Mouse (Mus musculus) kidney, embryonic 16.5 days (tissue): ENCODE measurements around the gene Nacc2. TPM values are rescaled to one million over a fixed set of nuclear protein-coding genes. Genes with fewer than 3 reads are reported as not detected.
A peak's percentile ranks its signal among the peaks of the same experiment; 100 is the strongest.

ENCODE experiments used
- ATAC-seq: fragments of 200-750 bp; cut with Nextera tagmentation; 2 replicates; pipeline ENCODE4 v1.8.0; 2017; ENCODE audit warnings: moderate TSS enrichment; ENCODE audit not compliant: low FRiP score, low TSS enrichment
- H3K27ac ChIP-seq: fragments of 300-500 bp; sonication (generic); 2 replicates; pipeline ENCODE4 v1.5.1; 2014; ENCODE audit warnings: low read length
- H3K27me3 ChIP-seq: fragments of 300-500 bp; sonication (generic); 2 replicates; pipeline ENCODE4 v1.6.1; 2014; ENCODE audit warnings: low read length, control low read depth, mixed read lengths; ENCODE audit not compliant: insufficient read depth
- H3K36me3 ChIP-seq: fragments of 300-500 bp; sonication (generic); 2 replicates; pipeline ENCODE4 v1.6.1; 2014; ENCODE audit warnings: low read length, control low read depth, mixed read lengths; ENCODE audit not compliant: insufficient read depth
- H3K4me1 ChIP-seq: fragments of 300-500 bp; sonication (generic); 2 replicates; pipeline ENCODE4 v1.6.1; 2014; ENCODE audit warnings: low read length, control low read depth, mixed read lengths; ENCODE audit not compliant: insufficient read depth
- H3K4me2 ChIP-seq: fragments of 300-500 bp; sonication (generic); replicated peaks from 2 replicates; pipeline ENCODE4 v1.6.1; 2014; ENCODE audit warnings: low read depth, low read length
- H3K4me3 ChIP-seq: fragments of 300-500 bp; sonication (generic); 2 replicates; pipeline ENCODE4 v1.5.1; 2014; ENCODE audit warnings: mild to moderate bottlenecking, low read length
- H3K9ac ChIP-seq: fragments of 300-500 bp; sonication (generic); replicated peaks from 2 replicates; pipeline ENCODE4 v1.6.1; 2014; ENCODE audit warnings: low read length
- H3K9me3 ChIP-seq: fragments of 300-500 bp; sonication (generic); 2 replicates; pipeline ENCODE4 v1.6.1; 2016; ENCODE audit warnings: low read length, control low read depth
- WGBS: fragments of 180-500 bp; shearing (Covaris S2); extraction: QIAGEN DNeasy Blood & Tissue Kit; methylation state at CpG from one replicate; pipeline ENCODE4 v1.1.7; 2014; 5-methylcytosine and 5-hydroxymethylcytosine counted together
- polyA plus RNA-seq: library from polyadenylated mRNA; unstranded; fragments of >200 nt; fragmentation: Nextera tagmentation; extraction: Ambion mirVana; gene quantifications from 2 replicates; pipeline ENCODE4 v1.2.1, GENCODE M21; 2015

The Nacc2 gene
- polyA plus RNA-seq, 1 experiment from 2014 or later, result 13.3 TPM

GRCm38 (mm10) chr2:26066527-26066926 lies 56.5 kb downstream of the Nacc2 start:
- no peak overlapping the region for H3K4me3 ChIP-seq
- 47% methylated on average over 14 of the region's 14 CpGs for WGBS
- no peaks in the 10 kb centered on the region for H3K27me3 ChIP-seq
- H3K9ac ChIP-seq, result no peak overlapping the region
- no peaks in the 10 kb centered on the region for H3K36me3 ChIP-seq
- no peak for ATAC-seq
- no peak overlapping the region for H3K27ac ChIP-seq
- H3K9me3 ChIP-seq, result no peaks in the 10 kb centered on the region
- H3K4me2 ChIP-seq, result no peak overlapping the region
- no peaks in the 10 kb centered on the region; the same call in 1 of the 2 replicates for H3K4me1 ChIP-seq

DNA sequence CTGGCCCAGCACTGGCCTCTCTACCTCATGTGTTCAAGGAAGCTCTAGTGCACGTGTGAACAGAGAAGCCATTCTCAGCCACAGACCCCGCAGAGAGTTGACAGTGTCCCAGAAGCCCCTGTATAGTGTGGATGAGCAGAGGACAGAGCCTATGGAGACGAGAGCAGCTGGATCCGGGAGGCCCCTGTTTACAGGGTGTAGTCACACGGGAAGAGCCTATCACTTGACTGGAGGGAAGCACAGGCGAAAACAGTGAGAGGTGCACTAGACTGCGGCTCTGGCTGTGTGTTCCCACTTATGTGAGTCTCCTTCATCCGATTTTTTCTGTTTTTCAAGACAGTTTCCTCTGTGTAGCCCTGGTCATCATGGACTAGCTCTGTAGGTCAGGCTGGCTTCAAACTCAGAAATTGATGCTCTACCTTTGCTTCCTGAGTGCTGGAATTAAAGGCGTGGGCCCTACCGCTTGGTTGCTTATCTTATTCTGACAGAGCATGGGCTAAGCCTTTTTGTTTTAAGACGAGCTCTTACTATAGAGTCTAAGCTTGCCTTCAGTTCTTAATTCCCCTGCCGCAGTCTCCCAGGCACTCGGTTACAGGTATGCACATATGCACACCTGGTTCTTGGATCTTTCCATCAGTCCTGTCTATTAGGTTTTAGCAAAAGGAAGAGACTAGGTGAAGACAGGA lies 60.1 kb downstream of the Nacc2 start:
- no peak for ATAC-seq
- no peaks in the 10 kb centered on the region for H3K27me3 ChIP-seq
- H3K9me3 ChIP-seq, result no peaks in the 10 kb centered on the region
- no peak overlapping the region for H3K4me2 ChIP-seq
- H3K36me3 ChIP-seq, result peaks cover 7% of the 10 kb centered on the region; the same call in 1 of the 2 replicates
- H3K9ac ChIP-seq, result no peak overlapping the region
- no peak overlapping the region for H3K4me3 ChIP-seq
- H3K27ac ChIP-seq, result no peak overlapping the region
- WGBS, result 80% methylated on average over 13 of the region's 13 CpGs
- H3K4me1 ChIP-seq, result no peaks in the 10 kb centered on the region; the same call in 1 of the 2 replicates

- H3K27me3 ChIP-seq, result no peaks in the 10 kb centered on the region
- H3K9me3 ChIP-seq, result no peaks in the 10 kb centered on the region
- no peak overlapping the region for H3K4me2 ChIP-seq
- no peaks in the 10 kb centered on the region; the same call in 1 of the 2 replicates for H3K4me1 ChIP-seq
- H3K9ac ChIP-seq, result no peak overlapping the region
- H3K4me3 ChIP-seq, result no peak overlapping the region
- WGBS, result 68% methylated on average over 4 of the region's 4 CpGs
- ATAC-seq, result no peak
- no peak overlapping the region for H3K27ac ChIP-seq
- peaks cover 7% of the 10 kb centered on the region; the same call in 1 of the 2 replicates for H3K36me3 ChIP-seq
Observed at GRCm38 (mm10) chr2:26062241-26062640, 60.8 kb downstream of the Nacc2 start.

DNA sequence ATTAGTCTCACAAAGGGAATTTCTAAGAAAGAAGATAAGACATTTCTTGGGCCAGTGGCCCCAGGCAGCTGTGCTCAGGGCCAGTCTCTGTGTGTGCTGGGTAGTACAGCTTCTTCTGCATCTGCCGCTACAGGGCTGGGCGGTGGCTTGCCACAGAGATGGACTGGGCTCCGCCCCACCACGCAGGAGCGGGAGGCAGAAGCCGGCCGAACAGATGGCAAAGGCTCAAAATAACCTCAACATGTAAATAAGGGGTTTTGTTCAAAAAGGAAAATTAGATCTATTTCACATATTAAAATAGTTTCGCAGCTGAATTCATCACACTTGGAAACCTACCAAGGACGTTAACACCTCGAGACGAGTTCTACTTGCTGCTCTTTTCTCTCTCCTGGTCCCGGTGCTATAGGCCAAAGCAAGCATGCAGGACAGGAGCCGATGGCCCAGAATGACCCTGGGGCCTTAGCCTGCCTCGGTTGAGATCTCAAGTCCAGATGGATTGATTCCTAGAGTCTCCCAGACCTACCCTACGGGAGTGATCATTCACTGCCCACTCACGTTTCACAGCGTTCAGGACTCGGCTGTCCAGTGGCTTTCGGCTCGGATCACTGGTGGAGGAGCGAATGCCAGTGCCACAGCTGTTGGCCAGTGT lies 61.9 kb downstream of the Nacc2 start:
- H3K27me3 ChIP-seq, result no peaks in the 10 kb centered on the region
- H3K4me2 ChIP-seq, result no peak overlapping the region
- no peak overlapping the region; the same call in 1 of the 2 replicates for H3K9ac ChIP-seq
- ATAC-seq, result no peak
- no peaks in the 10 kb centered on the region for H3K9me3 ChIP-seq
- 34% methylated on average over 21 of the region's 21 CpGs for WGBS
- peaks cover 5% of the 10 kb centered on the region; the same call in 1 of the 2 replicates for H3K4me1 ChIP-seq
- no peak overlapping the region for H3K4me3 ChIP-seq
- peaks cover 7% of the 10 kb centered on the region; the same call in 1 of the 2 replicates for H3K36me3 ChIP-seq
- H3K27ac ChIP-seq, result no peak overlapping the region

DNA sequence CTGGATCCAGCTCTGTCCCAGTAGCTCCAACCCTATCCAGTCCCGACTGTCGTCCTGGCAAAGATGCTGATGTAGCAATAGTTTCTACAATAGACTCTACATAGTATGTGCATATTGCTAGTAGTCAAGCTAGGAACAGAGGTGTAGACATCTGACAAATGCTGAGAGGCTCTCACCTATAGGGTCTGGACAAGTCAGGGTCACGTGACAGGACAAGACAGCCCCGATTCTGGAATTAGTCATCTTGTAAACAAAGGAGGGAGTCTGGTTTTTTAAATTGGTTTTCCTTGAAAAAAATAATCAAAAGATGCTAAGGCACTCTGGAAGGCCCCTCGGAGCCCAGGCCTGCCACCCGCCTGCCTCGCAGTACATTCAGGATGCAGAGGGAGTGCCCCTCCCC lies 66.0 kb downstream of the Nacc2 start:
- H3K4me3 ChIP-seq, result no peak overlapping the region
- no peaks in the 10 kb centered on the region for H3K9me3 ChIP-seq
- H3K9ac ChIP-seq, result no peak overlapping the region
- ATAC-seq, result no peak
- H3K27me3 ChIP-seq, result no peaks in the 10 kb centered on the region
- H3K4me1 ChIP-seq, result peaks cover 26% of the 10 kb centered on the region
- H3K4me2 ChIP-seq, result no peak overlapping the region
- 81% methylated on average over 7 of the region's 7 CpGs for WGBS
- no peak overlapping the region for H3K27ac ChIP-seq
- peaks cover 7% of the 10 kb centered on the region; the same call in 1 of the 2 replicates for H3K36me3 ChIP-seq

DNA sequence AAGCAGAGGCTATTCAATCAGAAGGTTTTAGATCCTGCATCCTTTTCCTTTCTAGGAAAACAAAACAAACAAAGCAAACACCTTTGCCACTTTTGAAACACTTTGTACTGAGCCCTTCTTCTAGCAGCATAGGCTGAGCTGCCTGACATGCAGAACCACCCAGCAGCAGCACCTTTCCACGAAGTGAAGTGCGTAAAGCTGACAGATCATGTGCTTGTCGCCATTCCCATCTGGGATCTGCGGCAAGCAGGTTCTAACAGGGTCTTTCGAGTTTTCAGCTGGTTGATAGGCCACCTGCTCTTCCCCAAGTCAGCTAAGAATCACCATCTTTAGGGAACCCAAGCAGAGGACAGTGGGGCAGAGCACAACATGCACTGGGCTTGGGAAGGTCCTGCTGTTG lies 66.8 kb downstream of the Nacc2 start:
- no peaks in the 10 kb centered on the region for H3K27me3 ChIP-seq
- no peak overlapping the region for H3K4me3 ChIP-seq
- peaks cover 26% of the 10 kb centered on the region for H3K4me1 ChIP-seq
- peaks cover 7% of the 10 kb centered on the region; the same call in 1 of the 2 replicates for H3K36me3 ChIP-seq
- 45% methylated on average over 5 of the region's 5 CpGs for WGBS
- H3K9ac ChIP-seq, result 0 out of 2 replicates have a peak overlapping the region, but pooled peaks have one; percentile 17
- no peak for ATAC-seq
- H3K4me2 ChIP-seq, result no peak overlapping the region
- H3K27ac ChIP-seq, result no peak overlapping the region
- H3K9me3 ChIP-seq, result no peaks in the 10 kb centered on the region

DNA sequence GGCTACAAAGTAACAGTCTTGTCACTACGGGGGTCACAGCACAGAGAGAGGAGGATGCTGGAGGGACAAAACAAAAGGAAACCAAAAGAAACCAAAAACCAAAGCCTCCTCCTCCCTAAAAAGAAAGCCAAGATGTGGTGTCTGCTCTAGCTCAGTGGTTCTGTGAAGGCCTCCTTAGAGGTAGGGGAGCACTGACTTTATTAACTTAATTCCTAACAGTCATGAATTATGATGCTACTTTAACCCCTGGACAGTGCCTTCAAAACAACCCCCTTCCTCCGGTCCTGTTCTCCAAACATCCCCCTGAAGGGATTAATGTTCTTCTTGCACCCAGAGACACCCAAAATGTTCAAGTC lies 67.3 kb downstream of the Nacc2 start:
- no peaks in the 10 kb centered on the region for H3K9me3 ChIP-seq
- ATAC-seq, result peak; percentile 25; the same call in 1 of the 2 replicates
- peaks cover 26% of the 10 kb centered on the region for H3K4me1 ChIP-seq
- no peaks in the 10 kb centered on the region for H3K27me3 ChIP-seq
- no peak overlapping the region for H3K4me3 ChIP-seq
- H3K36me3 ChIP-seq, result peaks cover 7% of the 10 kb centered on the region; the same call in 1 of the 2 replicates
- peak overlapping the region; percentile 67; the same call in 1 of the 2 replicates for H3K27ac ChIP-seq
- no peak overlapping the region for H3K9ac ChIP-seq
- no peak overlapping the region for H3K4me2 ChIP-seq
- WGBS, result 18% methylated on average over 2 of the region's 2 CpGs

- no peaks in the 10 kb centered on the region for H3K9me3 ChIP-seq
- peak overlapping the region; percentile 67; the same call in 1 of the 2 replicates for H3K27ac ChIP-seq
- H3K9ac ChIP-seq, result no peak overlapping the region
- H3K4me1 ChIP-seq, result peaks cover 26% of the 10 kb centered on the region
- H3K4me2 ChIP-seq, result no peak overlapping the region
- peaks cover 7% of the 10 kb centered on the region; the same call in 1 of the 2 replicates for H3K36me3 ChIP-seq
- H3K4me3 ChIP-seq, result no peak overlapping the region
- ATAC-seq, result peak; percentile 84; the same call in 1 of the 2 replicates
- no peaks in the 10 kb centered on the region for H3K27me3 ChIP-seq
- WGBS, result 27% methylated on average over 8 of the region's 8 CpGs
Observed at GRCm38 (mm10) chr2:26055046-26055746, 67.8 kb downstream of the Nacc2 start.

- Histone ChIP-seq H3K4me1 (peaks cover 26% of the 10 kb centered on the region), H3K4me2 (no peak overlapping the region), H3K9me3 (no peaks in the 10 kb centered on the region), H3K9ac (no peak overlapping the region; the same call in 1 of the 2 replicates), H3K27ac (no peak overlapping the region), H3K36me3 (no peaks in the 10 kb centered on the region), H3K4me3 (no peak overlapping the region), H3K27me3 (no peaks in the 10 kb centered on the region)
- no peak for ATAC-seq
- 26% methylated on average over 4 of the region's 4 CpGs for WGBS
Observed at GRCm38 (mm10) chr2:26052806-26053205, 70.2 kb downstream of the Nacc2 start.
